Mouse (Mus musculus) hindbrain, embryonic 10.5 days (tissue): Measurements from ENCODE around the gene Taar7f. TPM values are rescaled to one million over a fixed set of nuclear protein-coding genes. Genes with fewer than 3 reads are reported as not detected.
"Not testable (repeated sequence)": the region's sequence is repeated elsewhere in the genome, so short reads cannot be mapped to it uniquely, and the experiment has no call there.

Experiments
- DNase-seq: peaks from one replicate; pipeline ENCODE4 v3.0.0-alpha.2; 2017; ENCODE audit warnings: low spot score
- H3K27ac ChIP-seq: fragments of 300-500 bp; sonication (generic); 2 replicates; pipeline ENCODE4 v1.5.1; 2016; ENCODE audit warnings: mild to moderate bottlenecking, moderate library complexity
- H3K27me3 ChIP-seq: fragments of 300-500 bp; sonication (generic); 2 replicates; pipeline ENCODE4 v1.6.1; 2016; ENCODE audit warnings: mild to moderate bottlenecking; ENCODE audit not compliant: poor library complexity, insufficient read depth, severe bottlenecking
- H3K36me3 ChIP-seq: fragments of 300-500 bp; sonication (generic); 2 replicates; pipeline ENCODE4 v1.6.1; 2016; ENCODE audit warnings: mild to moderate bottlenecking, moderate library complexity
- H3K4me1 ChIP-seq: fragments of 300-500 bp; sonication (generic); replicated peaks from 2 replicates; pipeline ENCODE4 v1.6.1; 2016; ENCODE audit warnings: mild to moderate bottlenecking
- H3K4me3 ChIP-seq: fragments of 300-500 bp; sonication (generic); 2 replicates; pipeline ENCODE4 v1.5.1; 2016; ENCODE audit warnings: mild to moderate bottlenecking, moderate library complexity
- H3K9me3 ChIP-seq: fragments of 300-500 bp; sonication (generic); 2 replicates; pipeline ENCODE4 v1.6.1; 2016; ENCODE audit warnings: mild to moderate bottlenecking, moderate library complexity
- WGBS: fragments of 180-500 bp; shearing (Covaris S2); methylation state at CpG from one replicate; pipeline ENCODE4 v1.1.7; 2016; 5-methylcytosine and 5-hydroxymethylcytosine counted together
- polyA plus RNA-seq: library from polyadenylated mRNA; unstranded; fragments of >200 nt; fragmentation: Nextera tagmentation; extraction: Ambion mirVana; gene quantifications from 2 replicates; pipeline ENCODE4 v1.2.1, GENCODE M21; 2016

Gene Taar7f
- polyA plus RNA-seq, result not detected in 2 replicates

DNA sequence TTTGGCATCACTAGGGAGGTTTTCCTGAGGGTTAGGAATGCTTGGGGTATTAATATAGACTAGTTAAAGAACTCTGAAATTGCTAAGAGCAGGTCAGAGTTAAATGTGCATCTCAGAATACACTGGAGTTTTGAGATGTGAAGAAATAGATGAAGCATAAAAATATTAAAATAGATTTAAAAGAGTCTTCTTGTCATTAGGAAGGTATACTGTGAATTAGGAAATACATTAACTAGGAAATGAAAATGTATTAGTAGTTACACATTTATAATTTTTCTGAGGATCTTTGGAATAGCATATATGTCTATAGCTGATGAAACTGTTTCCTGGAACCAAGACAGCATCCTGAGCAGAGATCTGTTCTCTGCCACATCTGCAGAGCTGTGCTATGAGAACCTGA lies at the start of gene Taar7f:
Taar7f (plus strand) TSS at position 301 of the 400 bp plus-strand sequence.
- Histone ChIP-seq H3K4me1 (no peaks in the 10 kb centered on the region), H3K4me3 (no peak within 1 kb of the TSS), H3K27ac (no peak within 1 kb of the TSS), H3K27me3 (no peaks in the 10 kb centered on the region), H3K36me3 (no peaks in the 10 kb centered on the region), H3K9me3 (no peaks in the 10 kb centered on the region)
- DNase-seq, result no peak

DNA sequence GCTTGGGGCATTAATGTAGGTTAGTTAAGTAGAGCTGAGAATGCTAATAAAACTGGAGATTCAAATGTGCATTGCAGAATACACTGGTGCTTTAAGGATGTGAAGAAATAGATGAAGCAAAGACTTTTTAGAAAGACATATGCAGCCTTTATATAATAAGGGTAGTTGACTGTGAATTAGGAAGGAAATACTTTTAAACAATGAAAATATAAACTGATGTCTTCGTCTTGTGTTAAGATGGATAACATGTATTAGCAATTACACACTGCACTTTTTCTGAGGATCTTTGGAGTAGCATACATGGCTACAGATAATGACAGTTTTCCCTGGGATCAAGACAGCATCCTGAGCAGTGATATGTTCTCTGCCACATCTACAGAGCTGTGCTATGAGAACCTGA lies 49.7 kb upstream of the Taar7f start, which contains the start of gene Taar7b:
Taar7b (plus strand) TSS at position 301 of the 400 bp plus-strand sequence.
- DNase-seq, result no peak
- Histone ChIP-seq H3K27me3 (no peaks in the 10 kb centered on the region), H3K4me1 (no peaks in the 10 kb centered on the region), H3K27ac (no peak within 1 kb of the TSS), H3K4me3 (no peak within 1 kb of the TSS), H3K9me3 (no peaks in the 10 kb centered on the region), H3K36me3 (no peaks in the 10 kb centered on the region)
- WGBS, result 89% methylated on average over 1 of the region's 1 CpGs

DNA sequence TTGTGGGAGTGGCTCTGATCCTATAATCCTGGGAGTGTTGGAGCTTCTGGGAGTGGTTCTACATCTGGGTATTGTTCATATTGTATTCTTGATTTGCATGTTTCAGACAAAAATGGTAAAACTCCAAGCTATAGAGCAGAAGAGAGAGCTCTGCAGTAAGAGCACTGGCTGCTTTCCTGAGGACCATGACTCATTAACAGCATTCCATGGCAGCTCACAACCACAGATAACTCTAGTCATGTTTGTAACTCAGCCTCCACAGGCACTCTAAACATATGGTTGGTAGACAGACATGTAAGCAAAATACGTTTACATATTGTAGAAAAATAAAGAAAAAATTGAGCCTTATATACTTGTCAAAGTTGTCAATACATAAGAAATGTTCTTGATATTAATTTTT lies 42.9 kb upstream of the Taar7f start:
- Histone ChIP-seq H3K4me1 (no peaks in the 10 kb centered on the region), H3K36me3 (no peaks in the 10 kb centered on the region), H3K27me3 (no peaks in the 10 kb centered on the region), H3K27ac (no peak overlapping the region), H3K4me3 (no peak overlapping the region), H3K9me3 (no peaks in the 10 kb centered on the region)
- DNase-seq, result no peak
- WGBS, result 88% methylated on average over 1 of the region's 1 CpGs

DNA sequence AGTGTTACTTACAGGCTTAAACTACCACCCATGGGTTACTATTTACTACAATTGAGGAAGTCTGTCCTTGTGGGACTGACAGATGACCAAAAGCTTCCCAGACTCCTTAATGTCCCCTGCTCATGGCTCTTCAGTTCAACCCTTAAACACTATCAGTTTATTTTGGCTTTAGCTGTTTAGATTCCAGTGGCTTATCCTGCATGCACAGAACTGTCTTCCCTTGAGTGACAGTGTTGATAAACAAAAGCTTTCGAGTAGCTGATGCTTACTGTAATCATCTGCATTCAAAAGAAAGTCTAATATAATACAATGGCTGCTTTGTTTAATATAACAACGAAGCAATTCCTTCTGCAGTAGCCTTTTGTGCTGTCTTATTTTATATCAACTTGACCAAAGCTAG lies 42.3 kb upstream of the Taar7f start:
- Histone ChIP-seq H3K9me3 (no peaks in the 10 kb centered on the region), H3K4me1 (no peaks in the 10 kb centered on the region), H3K36me3 (no peaks in the 10 kb centered on the region), H3K4me3 (no peak overlapping the region), H3K27me3 (no peaks in the 10 kb centered on the region), H3K27ac (no peak overlapping the region)
- 71% methylated on average over 2 of the region's 2 CpGs for WGBS
- no peak for DNase-seq

DNA sequence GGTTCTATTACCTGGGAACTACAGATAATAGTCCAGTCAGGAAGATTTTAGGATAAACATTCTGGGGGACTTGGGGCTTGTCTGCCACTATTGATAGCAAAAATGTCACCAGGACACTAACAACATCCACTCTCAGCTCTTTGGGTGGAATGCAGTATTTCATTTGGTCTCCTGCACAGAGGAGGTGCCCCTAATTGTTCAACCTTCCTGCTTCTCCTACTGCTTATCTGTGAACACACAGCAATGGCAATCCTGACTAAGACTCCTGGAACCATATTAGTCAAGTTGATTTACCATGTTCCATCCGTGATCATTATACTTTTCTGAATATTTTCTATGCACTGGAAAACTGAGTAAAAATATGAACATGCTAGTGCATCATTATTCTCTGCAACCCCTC lies 41.2 kb upstream of the Taar7f start:
- no peak overlapping the region for H3K4me3 ChIP-seq
- no peaks in the 10 kb centered on the region for H3K27me3 ChIP-seq
- H3K36me3 ChIP-seq, result no peaks in the 10 kb centered on the region
- no peak overlapping the region for H3K27ac ChIP-seq
- WGBS, result 86% methylated on average over 1 of the region's 1 CpGs
- no peaks in the 10 kb centered on the region for H3K4me1 ChIP-seq
- no peaks in the 10 kb centered on the region for H3K9me3 ChIP-seq
- no peak for DNase-seq

DNA sequence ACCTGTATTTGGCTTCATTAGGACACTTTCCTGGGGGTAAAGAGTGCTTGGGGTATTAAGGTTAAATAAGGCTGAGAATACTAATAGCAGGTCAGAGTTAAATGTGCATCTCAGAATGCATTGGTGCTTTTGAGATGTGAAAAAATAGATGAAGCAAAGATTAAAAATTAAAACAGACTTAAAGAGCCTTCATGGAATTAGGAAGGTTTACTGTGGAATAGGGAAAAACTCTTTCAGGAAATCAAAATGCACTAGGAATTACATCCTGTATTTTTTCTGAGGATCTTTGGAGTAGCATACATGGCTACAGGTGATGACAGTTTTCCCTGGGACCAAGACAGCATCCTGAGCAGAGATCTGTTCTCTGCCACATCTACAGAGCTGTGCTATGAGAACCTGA lies 22.4 kb upstream of the Taar7f start, which contains the start of gene Taar7d:
Taar7d (plus strand) TSS at position 301 of the 400 bp plus-strand sequence.
- H3K4me1 ChIP-seq, result no peaks in the 10 kb centered on the region
- no peak within 1 kb of the TSS for H3K4me3 ChIP-seq
- no peaks in the 10 kb centered on the region for H3K27me3 ChIP-seq
- no peaks in the 10 kb centered on the region for H3K36me3 ChIP-seq
- H3K27ac ChIP-seq, result no peak within 1 kb of the TSS
- no peaks in the 10 kb centered on the region for H3K9me3 ChIP-seq
- no peak for DNase-seq

DNA sequence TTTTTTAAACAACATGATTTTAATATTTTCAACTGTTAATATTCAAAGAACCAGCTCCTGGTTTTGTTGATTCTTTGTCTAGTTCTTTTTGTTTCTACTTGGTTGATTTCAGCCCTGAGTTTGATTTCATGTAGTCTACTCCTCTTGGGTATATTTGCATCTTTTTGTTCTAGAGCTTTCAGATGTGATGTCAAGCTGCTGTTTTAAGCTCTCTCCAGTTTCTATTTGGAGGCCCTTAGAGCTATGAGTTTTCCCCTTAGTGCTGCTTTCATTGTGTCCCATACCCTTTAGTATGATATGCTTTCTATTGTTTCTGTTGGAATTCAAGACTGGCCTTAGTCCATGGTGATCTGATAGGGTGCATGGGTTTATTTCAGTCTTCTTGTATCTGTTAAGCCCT lies 18.0 kb upstream of the Taar7f start:
- Histone ChIP-seq H3K9me3 (no peaks in the 10 kb centered on the region), H3K36me3 (no peaks in the 10 kb centered on the region), H3K4me1 (no peaks in the 10 kb centered on the region), H3K27ac (no peak overlapping the region), H3K4me3 (no peak overlapping the region), H3K27me3 (no peaks in the 10 kb centered on the region)
- no peak for DNase-seq

DNA sequence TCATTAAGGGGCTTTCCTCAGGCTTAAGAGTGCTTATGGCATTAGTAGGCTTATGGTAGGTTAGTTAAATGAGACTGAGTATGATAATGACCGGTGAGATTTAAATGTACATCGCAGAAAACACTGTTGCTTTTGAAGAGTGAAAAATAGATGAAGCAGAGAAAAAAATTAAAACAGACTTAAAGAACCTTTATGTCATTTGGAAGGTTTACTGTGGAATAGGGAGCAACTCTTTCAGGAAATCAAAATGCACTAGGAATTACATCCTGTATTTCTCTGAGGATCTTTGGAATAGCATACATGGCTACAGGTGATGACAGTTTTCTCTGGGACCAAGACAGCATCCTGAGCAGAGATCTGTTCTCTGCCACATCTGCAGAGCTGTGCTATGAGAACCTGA lies 12.0 kb upstream of the Taar7f start, which contains the start of gene Taar7e:
Taar7e (plus strand) TSS at position 301 of the 400 bp plus-strand sequence.
- Histone ChIP-seq H3K36me3 (no peaks in the 10 kb centered on the region), H3K4me1 (no peaks in the 10 kb centered on the region), H3K27me3 (no peaks in the 10 kb centered on the region), H3K27ac (no peak within 1 kb of the TSS), H3K4me3 (no peak within 1 kb of the TSS), H3K9me3 (no peaks in the 10 kb centered on the region)
- no peak for DNase-seq
- WGBS, result 94% methylated on average over 2 of the region's 2 CpGs

DNA sequence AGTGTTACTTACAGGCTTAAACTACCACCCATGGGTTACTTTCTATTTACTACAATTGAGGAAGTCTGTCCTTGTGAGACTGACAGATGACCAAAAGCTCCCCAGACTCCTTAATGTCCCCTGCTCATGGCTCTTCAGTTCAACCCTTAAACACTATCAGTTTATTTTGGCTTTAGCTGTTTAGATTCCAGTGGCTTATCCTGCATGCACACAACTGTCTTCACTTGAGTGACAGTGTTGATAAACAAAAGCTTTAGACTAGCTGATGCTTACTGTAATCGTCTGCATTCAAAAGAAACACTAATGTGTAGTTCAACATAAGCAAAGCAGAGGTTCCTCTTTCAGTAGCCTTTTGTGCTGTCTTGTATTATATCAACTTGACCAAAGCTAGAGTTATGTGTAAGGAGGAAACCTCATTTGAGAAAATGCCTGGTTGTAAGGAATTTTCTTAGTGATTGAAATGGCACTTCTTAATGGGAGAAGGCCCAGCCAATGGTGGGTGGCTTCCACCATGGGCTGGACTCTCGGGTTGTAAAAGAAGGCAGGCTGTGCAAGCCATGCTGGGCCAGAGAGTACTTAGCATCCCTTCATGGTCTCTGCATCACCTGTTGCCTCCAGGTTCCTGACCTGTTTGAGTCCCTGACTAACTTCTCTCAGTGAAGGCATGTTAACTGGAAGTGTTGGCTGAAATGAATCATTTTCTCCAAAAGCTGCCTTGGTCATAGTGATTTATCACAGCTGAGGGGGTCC lies 9.0 kb upstream of the Taar7f start:
- WGBS, result 80% methylated on average over 2 of the region's 2 CpGs
- no peaks in the 10 kb centered on the region for H3K4me1 ChIP-seq

DNA sequence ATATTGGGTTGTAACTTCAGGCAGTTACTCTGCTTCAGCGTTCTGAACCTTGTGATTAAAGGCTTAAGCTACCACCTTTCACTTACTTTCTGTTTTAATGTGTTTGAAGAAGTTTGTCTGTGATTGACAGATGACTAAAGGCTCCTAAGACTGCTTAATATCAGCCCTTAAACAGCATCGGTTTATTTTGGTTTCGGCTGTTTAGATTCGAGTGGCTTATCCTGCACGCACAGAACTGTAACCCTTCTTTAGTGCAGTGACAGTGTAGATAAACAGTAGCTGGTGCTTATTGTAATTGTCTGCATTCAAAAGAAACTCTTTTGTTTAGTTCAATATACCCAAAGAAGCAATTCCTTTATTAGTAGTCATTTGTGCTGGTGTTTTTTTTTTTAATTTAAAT lies 2.7 kb downstream of the Taar7f start:
- no peaks in the 10 kb centered on the region for H3K36me3 ChIP-seq
- H3K27ac ChIP-seq, result no peak overlapping the region
- no peaks in the 10 kb centered on the region for H3K4me1 ChIP-seq
- no peaks in the 10 kb centered on the region for H3K27me3 ChIP-seq
- no peak overlapping the region for H3K4me3 ChIP-seq
- WGBS, result 85% methylated on average over 5 of the region's 5 CpGs
- no peak for DNase-seq
- no peaks in the 10 kb centered on the region for H3K9me3 ChIP-seq

More for the DNA sequence above, 9.0 kb upstream of the Taar7f start:
- Histone ChIP-seq H3K4me3 (no peak overlapping the region), H3K27me3 (no peaks in the 10 kb centered on the region), H3K27ac (no peak overlapping the region), H3K36me3 (no peaks in the 10 kb centered on the region), H3K9me3 (no peaks in the 10 kb centered on the region)
- no peak for DNase-seq

DNA sequence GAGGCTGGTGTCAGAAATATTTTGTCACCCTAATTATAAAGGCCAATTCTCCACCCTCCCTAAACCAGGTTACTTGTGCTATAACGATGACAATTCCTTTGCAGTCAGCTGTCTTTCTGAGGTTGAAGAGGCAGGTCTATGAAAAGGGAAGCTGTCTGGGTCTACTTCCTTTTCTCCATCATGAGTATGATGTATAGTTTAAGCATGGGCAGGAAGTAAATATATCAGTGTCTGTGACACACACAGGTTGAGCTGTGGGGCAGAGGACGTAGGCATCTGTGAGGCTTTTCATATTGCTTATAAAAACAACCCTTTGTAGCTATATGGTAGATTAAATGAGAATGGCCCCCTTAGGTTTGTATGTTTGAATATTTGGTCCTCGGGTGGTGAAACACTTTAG lies 9.7 kb downstream of the Taar7f start:
- Histone ChIP-seq H3K4me1 (no peaks in the 10 kb centered on the region), H3K27ac (no peak overlapping the region), H3K4me3 (no peak overlapping the region), H3K9me3 (no peaks in the 10 kb centered on the region; the same call in 1 of the 2 replicates), H3K36me3 (no peaks in the 10 kb centered on the region), H3K27me3 (no peaks in the 10 kb centered on the region)
- no peak for DNase-seq
- 84% methylated on average over 3 of the region's 3 CpGs for WGBS

DNA sequence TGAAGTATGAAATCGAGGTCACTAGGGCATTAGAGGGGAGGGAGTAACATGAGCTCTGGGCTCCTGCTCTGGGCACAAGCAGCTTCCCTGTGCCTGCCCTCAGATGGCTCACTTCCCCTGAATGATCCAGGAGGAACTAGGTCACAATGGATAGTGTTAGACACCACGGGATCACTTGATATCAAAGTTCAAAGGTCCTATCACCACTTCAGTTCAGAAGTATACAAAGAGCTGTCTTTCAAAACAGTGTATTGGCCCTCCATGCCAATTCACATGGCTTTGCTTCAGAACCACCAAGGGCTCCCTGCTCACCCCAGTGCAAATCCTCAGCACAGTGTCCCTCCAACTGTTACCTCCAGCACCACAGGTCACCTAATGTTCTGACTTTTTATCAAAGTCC lies 25.4 kb downstream of the Taar7f start:
- not testable (repeated sequence) for H3K27me3 ChIP-seq, H3K9me3 ChIP-seq, H3K4me3 ChIP-seq, DNase-seq, H3K36me3 ChIP-seq, H3K27ac ChIP-seq, H3K4me1 ChIP-seq
- 55% methylated on average over 2 of the region's 2 CpGs for WGBS

DNA sequence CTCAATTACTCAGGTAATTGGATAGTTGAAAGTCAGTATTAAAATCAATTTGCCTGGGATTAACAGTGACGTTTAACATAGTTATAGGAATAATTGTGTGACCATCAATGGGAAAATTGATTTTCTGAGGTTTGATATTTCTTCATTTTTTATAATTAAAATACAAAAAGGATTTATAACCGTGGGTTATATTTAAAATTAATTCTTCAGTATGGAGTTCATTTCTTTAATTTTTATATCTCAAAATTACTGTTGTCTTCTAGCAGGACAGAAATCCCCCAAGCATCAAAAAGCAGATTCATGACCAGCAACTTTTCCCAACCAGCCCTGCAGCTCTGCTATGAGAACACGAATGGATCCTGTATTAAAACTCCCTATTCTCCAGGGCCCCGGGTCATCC lies 26.9 kb downstream of the Taar7f start, which contains the start of gene Taar8a:
Taar8a (plus strand) TSS at position 301 of the 400 bp plus-strand sequence.
- H3K9me3 ChIP-seq, H3K4me3 ChIP-seq, H3K36me3 ChIP-seq, H3K27me3 ChIP-seq, H3K4me1 ChIP-seq, DNase-seq, H3K27ac ChIP-seq: not testable (repeated sequence)
- 87% methylated on average over 2 of the region's 4 CpGs for WGBS

DNA sequence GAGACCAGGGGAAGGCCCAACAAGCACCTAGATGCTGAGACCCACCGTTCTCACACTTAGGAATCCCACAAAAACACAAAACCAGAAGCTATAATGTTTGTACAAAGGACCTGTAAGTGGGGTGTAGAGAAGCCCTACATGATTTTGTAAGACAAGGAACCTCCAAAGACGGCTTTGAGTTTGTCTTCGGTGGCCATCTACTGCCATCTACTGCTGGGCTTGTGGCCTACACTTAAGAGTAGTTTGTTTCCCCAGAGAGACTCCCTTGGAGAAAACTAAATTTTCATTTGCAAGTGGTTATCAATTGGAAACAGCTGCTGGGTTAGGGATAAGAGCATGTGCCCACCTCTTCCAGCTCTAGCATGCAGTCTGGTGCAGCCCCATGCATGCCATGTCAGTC lies 30.9 kb downstream of the Taar7f start:
- H3K36me3 ChIP-seq, result no peaks in the 10 kb centered on the region
- no peak overlapping the region for H3K4me3 ChIP-seq
- H3K27me3 ChIP-seq, result no peaks in the 10 kb centered on the region
- H3K4me1 ChIP-seq, result no peaks in the 10 kb centered on the region
- no peak overlapping the region for H3K27ac ChIP-seq
- no peaks in the 10 kb centered on the region for H3K9me3 ChIP-seq
- 47% methylated on average over 3 of the region's 3 CpGs for WGBS
- peak; percentile 24 for DNase-seq
